Mouse (Mus musculus): ENCODE measurements at regions not wholly inside any gene's neighbourhood (a gene's known extent, or its start where the extent isn't known, plus 50 kb on each side); places are given as distances from the start of the nearest gene placed in this dataset.

DNA sequence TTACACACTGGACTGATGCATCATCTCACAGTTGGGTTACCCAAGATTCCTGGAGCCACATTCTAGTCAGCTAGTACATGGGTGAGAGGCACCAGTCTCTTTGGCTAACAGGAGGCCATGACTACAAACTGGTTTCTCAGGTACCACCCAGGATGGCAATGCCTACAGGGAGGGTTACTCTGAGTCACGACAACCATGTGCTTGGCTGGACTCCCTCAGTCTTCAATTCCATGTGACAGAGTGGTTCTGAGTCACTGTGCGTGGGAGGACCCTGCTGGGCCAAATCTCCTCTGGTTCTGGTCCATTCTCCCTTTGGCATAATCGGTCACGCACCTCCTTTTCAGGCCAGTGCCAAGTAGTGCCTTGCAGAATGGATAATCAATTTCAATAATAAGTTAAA is 482.5 kb downstream of the Tbc1d22a start:
- ATAC-seq (replicated peaks in 1 of 2; ENCODE audit: insufficient read depth in 1 of 2, low FRiP score in 2 of 2, low TSS enrichment in 1 of 2, low read depth in 1 of 2, poor library complexity in 2 of 2, severe bottlenecking in 2 of 2), result no peak

GRCm38 (mm10) chr15:86710429-86710828 is 496.2 kb downstream of the Tbc1d22a start:
- ATAC-seq (replicated peaks in 1 of 2; ENCODE audit: insufficient read depth in 1 of 2, low FRiP score in 2 of 2, low TSS enrichment in 1 of 2, low read depth in 1 of 2, poor library complexity in 2 of 2, severe bottlenecking in 2 of 2), result no peak

DNA sequence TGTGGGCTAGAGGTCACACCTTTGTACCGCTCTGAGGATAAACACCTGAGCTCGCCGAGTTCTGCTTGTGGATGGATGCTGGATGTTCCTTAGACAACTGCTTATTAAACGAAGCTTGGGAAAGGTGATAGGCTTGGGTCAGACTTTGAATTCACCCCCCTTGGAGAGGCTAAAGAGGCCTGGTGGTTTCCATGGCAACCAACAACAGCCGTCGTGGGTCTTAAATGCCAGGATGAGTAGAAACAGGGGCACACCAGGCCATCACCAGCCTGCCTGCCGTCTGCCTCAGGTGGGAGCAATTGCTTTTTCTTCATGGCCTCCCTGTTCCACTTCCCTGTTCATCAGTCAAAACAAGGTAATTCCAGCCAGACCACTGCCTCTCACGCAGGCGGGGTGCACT is 504.1 kb downstream of the Tbc1d22a start:
- no peak for ATAC-seq (replicated peaks in 1 of 2; ENCODE audit: insufficient read depth in 1 of 2, low FRiP score in 2 of 2, low TSS enrichment in 1 of 2, low read depth in 1 of 2, poor library complexity in 2 of 2, severe bottlenecking in 2 of 2)

- no peak for ATAC-seq (replicated peaks in 1 of 2; ENCODE audit: insufficient read depth in 1 of 2, low FRiP score in 2 of 2, low TSS enrichment in 1 of 2, low read depth in 1 of 2, poor library complexity in 2 of 2, severe bottlenecking in 2 of 2)
Measured at GRCm38 (mm10) chr15:86719088-86719487, 504.8 kb downstream of the Tbc1d22a start.

DNA sequence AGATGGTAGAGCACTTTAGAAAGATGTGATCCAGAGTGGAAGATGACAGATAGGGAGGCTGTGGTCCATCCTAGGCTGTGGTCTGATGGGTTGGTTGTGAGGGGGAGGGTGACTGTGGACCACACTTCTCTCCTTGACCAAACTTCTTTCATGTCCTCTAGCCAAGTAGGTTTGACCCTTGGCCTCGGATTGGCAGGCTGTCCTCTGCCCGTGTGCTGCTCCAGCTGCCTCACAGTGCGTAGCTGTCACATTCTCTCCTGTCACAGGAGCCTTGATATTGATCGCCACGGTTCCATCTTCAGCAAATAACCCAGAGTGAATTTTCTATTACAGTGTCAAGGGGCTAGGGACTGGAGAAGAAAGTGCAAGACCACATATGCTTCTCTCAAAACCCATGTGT is 506.9 kb downstream of the Tbc1d22a start:
- ATAC-seq (replicated peaks in 1 of 2; ENCODE audit: insufficient read depth in 1 of 2, low FRiP score in 2 of 2, low TSS enrichment in 1 of 2, low read depth in 1 of 2, poor library complexity in 2 of 2, severe bottlenecking in 2 of 2), result no peak

DNA sequence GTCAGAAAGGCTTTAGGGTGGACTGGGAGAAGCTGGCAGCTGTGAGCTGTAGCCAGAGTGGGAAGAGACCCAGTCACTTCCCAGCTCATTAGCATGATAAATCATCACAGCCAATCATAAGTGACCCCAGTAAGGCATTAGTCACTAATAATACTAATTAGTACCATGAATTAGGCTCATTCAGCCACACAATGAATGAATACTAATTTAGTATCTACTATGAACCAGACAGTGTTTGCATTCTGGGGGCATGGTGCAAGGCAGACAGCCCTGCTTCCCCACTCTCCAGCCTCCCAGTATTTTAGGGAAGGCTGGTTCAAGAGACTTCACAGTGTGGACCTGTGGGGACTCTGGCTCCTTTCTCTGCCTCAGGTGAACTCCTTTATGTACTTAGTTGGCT is 523.7 kb downstream of the Tbc1d22a start:
- no peak for ATAC-seq (replicated peaks in 1 of 2; ENCODE audit: insufficient read depth in 1 of 2, low FRiP score in 2 of 2, low TSS enrichment in 1 of 2, low read depth in 1 of 2, poor library complexity in 2 of 2, severe bottlenecking in 2 of 2)

- no peak for ATAC-seq (replicated peaks in 1 of 2; ENCODE audit: insufficient read depth in 1 of 2, low FRiP score in 2 of 2, low TSS enrichment in 1 of 2, low read depth in 1 of 2, poor library complexity in 2 of 2, severe bottlenecking in 2 of 2)
Measured at GRCm38 (mm10) chr15:86738356-86738755, 524.1 kb downstream of the Tbc1d22a start.

DNA sequence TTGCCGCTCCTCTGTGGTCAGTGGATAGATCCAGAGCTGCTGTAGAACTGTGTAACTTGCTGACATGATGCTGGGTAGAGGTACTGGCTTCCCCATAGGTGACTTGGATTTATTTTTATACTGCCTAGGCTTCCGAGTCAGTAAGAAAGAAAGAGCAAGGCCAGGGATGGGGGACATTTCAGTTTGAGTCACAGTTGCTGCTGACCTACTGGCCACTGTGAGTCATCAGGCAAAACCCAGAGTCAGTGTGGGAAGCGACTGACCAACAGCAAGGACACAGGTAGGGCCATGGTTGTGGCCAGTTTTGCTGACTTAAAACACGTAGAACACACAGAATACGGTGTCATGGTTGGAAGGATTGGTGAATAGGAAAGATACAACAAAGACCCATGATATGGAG is 524.5 kb downstream of the Tbc1d22a start:
- ATAC-seq (replicated peaks in 1 of 2; ENCODE audit: insufficient read depth in 1 of 2, low FRiP score in 2 of 2, low TSS enrichment in 1 of 2, low read depth in 1 of 2, poor library complexity in 2 of 2, severe bottlenecking in 2 of 2), result no peak

DNA sequence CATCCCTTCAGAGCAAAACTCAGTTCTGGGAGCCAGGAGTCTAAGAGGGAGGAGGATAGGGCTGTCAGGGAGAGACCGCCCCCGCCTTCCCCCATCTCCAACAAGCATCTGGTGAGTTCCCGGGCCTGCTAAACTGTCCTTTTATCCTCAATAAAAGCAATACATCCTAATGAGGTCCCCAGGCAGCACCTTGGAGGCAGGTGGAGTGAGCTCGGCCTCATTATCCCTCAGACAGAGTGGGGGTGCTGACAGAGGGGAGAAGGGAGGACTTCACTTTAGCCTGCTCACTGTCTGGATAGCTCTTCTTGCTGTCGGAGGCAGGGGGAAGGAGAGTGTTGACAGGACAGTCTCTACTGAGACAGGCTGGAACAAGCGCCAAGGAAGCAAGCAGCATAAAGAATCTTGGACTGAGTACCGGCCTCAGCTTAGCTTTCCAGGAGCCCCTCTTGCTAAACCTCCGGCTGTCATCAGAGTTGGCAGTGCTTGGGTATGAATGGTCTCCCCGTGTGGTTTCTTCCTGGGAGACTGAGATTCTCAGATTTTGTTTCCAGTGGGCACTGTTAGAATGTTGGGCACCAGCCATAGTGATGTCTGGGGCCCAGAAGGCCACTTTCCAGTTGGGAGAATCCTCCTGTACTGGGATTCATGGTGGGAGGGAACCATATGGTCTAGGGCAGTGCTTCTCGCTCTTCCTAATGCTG is 537.3 kb downstream of the Tbc1d22a start:
- no peak for ATAC-seq (replicated peaks in 1 of 2; ENCODE audit: insufficient read depth in 1 of 2, low FRiP score in 2 of 2, low TSS enrichment in 1 of 2, low read depth in 1 of 2, poor library complexity in 2 of 2, severe bottlenecking in 2 of 2)

- no peak for ATAC-seq (replicated peaks in 1 of 2; ENCODE audit: insufficient read depth in 1 of 2, low FRiP score in 2 of 2, low TSS enrichment in 1 of 2, low read depth in 1 of 2, poor library complexity in 2 of 2, severe bottlenecking in 2 of 2)
Measured at GRCm38 (mm10) chr15:86763581-86764375, 549.5 kb downstream of the Tbc1d22a start.

DNA sequence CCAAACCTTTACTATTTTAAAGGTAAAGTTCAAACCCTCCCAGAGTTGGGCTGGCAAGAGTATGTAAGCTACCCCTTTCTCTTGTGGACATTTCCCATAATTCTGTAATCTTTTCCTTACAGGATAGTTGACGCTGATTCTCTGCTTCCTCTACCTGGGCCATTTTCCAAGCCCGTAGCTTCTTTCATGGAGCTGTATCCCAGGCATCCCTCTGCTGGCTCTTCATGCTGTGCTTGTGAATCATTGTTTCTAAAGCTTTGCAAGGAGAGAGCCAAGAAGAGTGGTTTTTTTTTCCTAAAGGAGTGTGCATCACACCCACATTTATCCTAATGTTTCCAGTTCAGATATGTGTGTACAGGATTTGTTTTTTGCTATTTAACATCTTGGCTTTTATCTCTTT is 553.4 kb downstream of the Tbc1d22a start:
- no peak for ATAC-seq (replicated peaks in 1 of 2; ENCODE audit: insufficient read depth in 1 of 2, low FRiP score in 2 of 2, low TSS enrichment in 1 of 2, low read depth in 1 of 2, poor library complexity in 2 of 2, severe bottlenecking in 2 of 2)

DNA sequence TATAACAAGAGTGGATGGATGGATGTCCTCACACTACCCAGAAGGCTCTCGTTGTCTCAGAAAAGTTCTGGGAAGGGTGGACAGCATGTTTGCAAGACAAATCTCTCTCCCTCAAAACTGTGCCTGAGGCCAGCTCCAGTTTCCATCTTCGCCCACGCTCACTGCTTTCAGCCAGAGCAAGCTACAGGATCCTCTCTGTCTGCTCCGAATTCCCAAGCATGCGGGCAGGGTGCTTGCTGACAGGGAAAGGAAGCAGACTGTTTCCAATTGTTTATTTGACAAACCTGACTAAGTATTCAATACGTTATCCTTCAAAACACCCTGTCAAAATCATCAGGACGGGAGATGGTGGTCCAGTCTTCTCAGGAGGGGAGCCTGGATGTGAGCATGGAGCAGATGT is 558.8 kb downstream of the Tbc1d22a start:
- ATAC-seq (replicated peaks in 1 of 2; ENCODE audit: insufficient read depth in 1 of 2, low FRiP score in 2 of 2, low TSS enrichment in 1 of 2, low read depth in 1 of 2, poor library complexity in 2 of 2, severe bottlenecking in 2 of 2), result no peak

DNA sequence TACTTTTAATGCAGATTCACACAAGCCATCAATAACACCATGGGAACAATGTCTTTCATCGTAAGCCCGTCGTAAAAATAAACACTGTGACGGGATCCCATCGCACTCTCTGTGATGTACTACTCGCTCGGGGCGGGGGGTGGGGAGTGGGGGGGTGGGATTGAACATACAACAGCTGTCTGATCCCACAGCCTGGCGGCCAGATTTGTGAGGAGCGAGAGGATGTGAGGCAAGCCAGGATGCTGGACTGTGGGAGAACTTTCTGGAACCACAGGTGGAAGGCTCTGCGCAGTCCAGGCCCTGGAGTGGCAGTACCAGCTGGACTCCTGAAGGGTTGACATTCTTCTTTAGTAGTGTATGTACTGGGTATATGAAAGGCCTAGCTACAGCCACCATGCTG is 563.7 kb downstream of the Tbc1d22a start:
- no peak for ATAC-seq (replicated peaks in 1 of 2; ENCODE audit: insufficient read depth in 1 of 2, low FRiP score in 2 of 2, low TSS enrichment in 1 of 2, low read depth in 1 of 2, poor library complexity in 2 of 2, severe bottlenecking in 2 of 2)

DNA sequence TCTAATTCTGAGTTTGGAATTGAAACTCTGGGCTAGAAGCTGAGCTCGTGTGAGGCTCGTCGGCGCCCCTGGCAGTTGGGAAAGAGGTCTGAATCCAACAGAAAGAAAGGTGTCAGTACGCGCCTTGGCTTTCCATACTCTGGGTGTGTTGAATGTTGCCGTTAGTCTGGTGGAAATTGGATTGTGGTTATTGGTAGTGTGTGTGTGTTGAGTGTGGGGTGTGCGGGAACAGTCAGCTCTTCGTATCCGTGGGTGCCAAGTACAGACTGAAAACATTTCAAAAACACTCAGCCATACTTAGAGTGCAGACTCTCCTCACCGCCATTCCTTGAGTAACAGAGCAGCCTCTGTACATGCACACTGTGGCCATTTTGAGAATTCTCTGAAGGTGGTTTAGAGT is 566.9 kb downstream of the Tbc1d22a start:
- ATAC-seq (replicated peaks in 1 of 2; ENCODE audit: insufficient read depth in 1 of 2, low FRiP score in 2 of 2, low TSS enrichment in 1 of 2, low read depth in 1 of 2, poor library complexity in 2 of 2, severe bottlenecking in 2 of 2), result no peak

GRCm38 (mm10) chr15:86794716-86795115 is 580.5 kb downstream of the Tbc1d22a start:
- ATAC-seq (replicated peaks in 1 of 2; ENCODE audit: insufficient read depth in 1 of 2, low FRiP score in 2 of 2, low TSS enrichment in 1 of 2, low read depth in 1 of 2, poor library complexity in 2 of 2, severe bottlenecking in 2 of 2), result no peak

GRCm38 (mm10) chr15:86798474-86799178 is 584.4 kb downstream of the Tbc1d22a start:
- ATAC-seq (replicated peaks in 1 of 2; ENCODE audit: insufficient read depth in 1 of 2, low FRiP score in 2 of 2, low TSS enrichment in 1 of 2, low read depth in 1 of 2, poor library complexity in 2 of 2, severe bottlenecking in 2 of 2), result no peak

- no peak for ATAC-seq (replicated peaks in 1 of 2; ENCODE audit: insufficient read depth in 1 of 2, low FRiP score in 2 of 2, low TSS enrichment in 1 of 2, low read depth in 1 of 2, poor library complexity in 2 of 2, severe bottlenecking in 2 of 2)
Measured at GRCm38 (mm10) chr15:86807296-86808080, 593.2 kb downstream of the Tbc1d22a start.

- ATAC-seq (replicated peaks in 1 of 2; ENCODE audit: insufficient read depth in 1 of 2, low FRiP score in 2 of 2, low TSS enrichment in 1 of 2, low read depth in 1 of 2, poor library complexity in 2 of 2, severe bottlenecking in 2 of 2), result no peak
Measured at GRCm38 (mm10) chr15:86811821-86812220, 597.6 kb downstream of the Tbc1d22a start.

Data from hematopoietic stem cell, adult 5-6 weeks (primary cell).